Mouse (Mus musculus): ENCODE results near the gene Acaca. TPM values are rescaled to one million over a fixed set of nuclear protein-coding genes. Genes with fewer than 3 reads are reported as not detected.
A peak's percentile ranks its signal among the peaks of the same experiment; 100 is the strongest.

Gene Acaca
- polyA plus RNA-seq, 1 experiment from 2014 or later: 21.7 TPM

GRCm38 (mm10) chr11:84270511-84270910 is 141.0 kb downstream of the Acaca start:
- Histone ChIP-seq H3K27me3 (ENCODE audit: insufficient read depth, poor library complexity, severe bottlenecking) (peaks cover 9% of the 10 kb centered on the region), H3K36me3 (peaks cover 68% of the 10 kb centered on the region), H3K27ac (no peak overlapping the region), H3K4me3 (no peak overlapping the region), H3K4me1 (replicated peaks) (peaks cover 30% of the 10 kb centered on the region), H3K9me3 (0 out of 2 replicates have a peak, but pooled peaks cover 2% of the 10 kb centered on the region)
- no peak for DNase-seq (ENCODE audit: low spot score)
- WGBS: 66% methylated on average over 3 of the region's 3 CpGs

DNA sequence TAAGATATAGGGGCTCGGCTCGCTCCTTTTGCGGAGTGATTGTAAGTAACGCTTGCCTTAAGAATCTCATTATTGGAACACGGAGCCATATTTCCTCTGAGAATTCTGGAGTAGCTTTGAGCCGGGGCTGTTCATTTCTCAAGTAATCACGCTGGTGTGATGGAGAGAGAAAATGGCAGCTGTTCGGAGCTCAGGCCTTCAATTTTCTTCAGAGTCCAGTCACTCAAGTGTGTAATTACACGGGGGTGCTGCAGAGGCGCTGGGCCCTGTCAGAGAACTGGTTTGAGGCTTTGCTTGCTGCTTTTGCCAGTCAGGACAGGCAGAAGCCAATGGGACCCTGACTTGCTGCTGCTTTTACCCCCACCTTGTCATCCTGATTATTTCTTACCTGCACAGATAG is 142.5 kb downstream of the Acaca start:
- H3K36me3 ChIP-seq: peaks cover 58% of the 10 kb centered on the region
- 56% methylated on average over 10 of the region's 10 CpGs for WGBS
- H3K9me3 ChIP-seq: 0 out of 2 replicates have a peak, but pooled peaks cover 2% of the 10 kb centered on the region
- DNase-seq (ENCODE audit: low spot score): peak; percentile 42
- H3K27ac ChIP-seq: peak overlapping the region; percentile 67
- H3K4me1 ChIP-seq (replicated peaks): peaks cover 41% of the 10 kb centered on the region
- H3K4me3 ChIP-seq: no peak overlapping the region
- peaks cover 13% of the 10 kb centered on the region for H3K27me3 ChIP-seq (ENCODE audit: insufficient read depth, poor library complexity, severe bottlenecking)

- 0 out of 2 replicates have a peak, but pooled peaks cover 2% of the 10 kb centered on the region for H3K9me3 ChIP-seq
- no peak for DNase-seq (ENCODE audit: low spot score)
- peaks cover 51% of the 10 kb centered on the region for H3K36me3 ChIP-seq
- H3K4me1 ChIP-seq (replicated peaks): peaks cover 47% of the 10 kb centered on the region
- no peak overlapping the region for H3K4me3 ChIP-seq
- peaks cover 13% of the 10 kb centered on the region for H3K27me3 ChIP-seq (ENCODE audit: insufficient read depth, poor library complexity, severe bottlenecking)
- peak overlapping the region; percentile 45; the same call in 1 of the 2 replicates for H3K27ac ChIP-seq
- 66% methylated on average over 3 of the region's 3 CpGs for WGBS
Measured at GRCm38 (mm10) chr11:84272574-84272973, 143.1 kb downstream of the Acaca start.

GRCm38 (mm10) chr11:84276979-84277378 is 147.5 kb downstream of the Acaca start:
- 28% methylated on average over 5 of the region's 5 CpGs for WGBS
- peaks cover 42% of the 10 kb centered on the region for H3K36me3 ChIP-seq
- peak; percentile 46 for DNase-seq (ENCODE audit: low spot score)

DNA sequence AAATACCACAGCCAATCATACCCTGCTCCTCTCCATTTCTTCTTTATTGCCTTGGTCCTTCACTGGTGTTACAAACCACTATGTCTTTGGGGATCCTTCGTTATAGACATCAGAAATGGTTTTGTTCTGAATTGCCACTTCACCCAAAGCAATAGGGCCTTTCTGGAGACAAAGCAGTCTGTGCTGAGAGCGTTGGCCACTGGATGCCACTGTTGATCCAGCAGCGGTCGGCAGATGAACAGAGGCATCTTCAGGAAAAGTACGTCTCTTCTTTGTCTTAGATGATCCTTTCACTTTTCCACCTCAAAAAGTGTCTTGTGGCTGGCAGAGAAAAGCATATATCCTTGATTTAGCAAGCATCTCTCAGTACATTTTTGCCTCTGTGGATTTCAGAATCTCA is 151.8 kb downstream of the Acaca start:
- H3K4me3 ChIP-seq: no peak overlapping the region
- peaks cover 19% of the 10 kb centered on the region for H3K27me3 ChIP-seq (ENCODE audit: insufficient read depth, poor library complexity, severe bottlenecking)
- no peaks in the 10 kb centered on the region for H3K9me3 ChIP-seq
- H3K4me1 ChIP-seq (replicated peaks): peaks cover 28% of the 10 kb centered on the region
- WGBS: 59% methylated on average over 5 of the region's 5 CpGs
- no peak overlapping the region for H3K27ac ChIP-seq
- peaks cover 35% of the 10 kb centered on the region for H3K36me3 ChIP-seq
- no peak for DNase-seq (ENCODE audit: low spot score)

More at GRCm38 (mm10) chr11:84276979-84277378, 147.5 kb downstream of the Acaca start:
- H3K9me3 ChIP-seq: no peaks in the 10 kb centered on the region
- peaks cover 32% of the 10 kb centered on the region for H3K4me1 ChIP-seq (replicated peaks)
- H3K27me3 ChIP-seq (ENCODE audit: insufficient read depth, poor library complexity, severe bottlenecking): peaks cover 32% of the 10 kb centered on the region
- 0 out of 2 replicates have a peak overlapping the region, but pooled peaks have one; percentile 43 for H3K27ac ChIP-seq
- H3K4me3 ChIP-seq: peak overlapping the region; percentile 6; the same call in 1 of the 2 replicates

- no peak for DNase-seq (ENCODE audit: low spot score)
- Histone ChIP-seq H3K9me3 (no peaks in the 10 kb centered on the region), H3K27ac (peak overlapping the region; percentile 66), H3K4me3 (no peak overlapping the region), H3K36me3 (peaks cover 36% of the 10 kb centered on the region), H3K27me3 (ENCODE audit: insufficient read depth, poor library complexity, severe bottlenecking) (peaks cover 19% of the 10 kb centered on the region), H3K4me1 (replicated peaks) (peaks cover 17% of the 10 kb centered on the region)
- WGBS: 64% methylated on average over 7 of the region's 7 CpGs
Measured at GRCm38 (mm10) chr11:84282944-84283703, 153.7 kb downstream of the Acaca start.

GRCm38 (mm10) chr11:84290781-84291180 is 161.3 kb downstream of the Acaca start:
- Histone ChIP-seq H3K36me3 (peaks cover 16% of the 10 kb centered on the region; the same call in 1 of the 2 replicates), H3K27me3 (ENCODE audit: insufficient read depth, poor library complexity, severe bottlenecking) (no peaks in the 10 kb centered on the region), H3K4me1 (replicated peaks) (peaks cover 8% of the 10 kb centered on the region; the same call in 1 of the 2 replicates), H3K27ac (no peak overlapping the region), H3K9me3 (no peaks in the 10 kb centered on the region), H3K4me3 (no peak overlapping the region)
- no peak for DNase-seq (ENCODE audit: low spot score)
- 82% methylated on average over 3 of the region's 3 CpGs for WGBS

DNA sequence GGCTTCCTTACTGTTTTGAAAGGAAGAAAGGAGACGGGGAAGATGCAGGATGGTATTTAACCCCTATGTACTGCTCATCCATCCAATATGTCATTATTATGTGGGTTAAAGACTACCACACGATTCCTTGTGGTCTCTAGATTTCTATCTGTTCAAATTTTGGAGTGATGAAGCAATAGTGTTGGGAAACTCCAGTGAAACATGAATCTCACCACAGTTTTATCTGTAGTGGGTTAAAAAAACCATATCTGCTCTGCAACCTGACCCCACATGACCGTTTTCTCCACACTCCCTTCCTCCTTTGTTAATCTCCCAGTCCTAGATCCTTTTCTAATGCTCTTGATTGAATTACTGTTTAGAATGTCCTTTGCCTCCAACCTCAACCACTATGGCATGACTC is 163.1 kb downstream of the Acaca start:
- Histone ChIP-seq H3K27me3 (ENCODE audit: insufficient read depth, poor library complexity, severe bottlenecking) (no peaks in the 10 kb centered on the region), H3K4me3 (no peak overlapping the region), H3K27ac (no peak overlapping the region), H3K4me1 (replicated peaks) (no peaks in the 10 kb centered on the region), H3K36me3 (peaks cover 20% of the 10 kb centered on the region; the same call in 1 of the 2 replicates), H3K9me3 (no peaks in the 10 kb centered on the region)
- DNase-seq (ENCODE audit: low spot score): no peak
- 80% methylated on average over 3 of the region's 3 CpGs for WGBS

DNA sequence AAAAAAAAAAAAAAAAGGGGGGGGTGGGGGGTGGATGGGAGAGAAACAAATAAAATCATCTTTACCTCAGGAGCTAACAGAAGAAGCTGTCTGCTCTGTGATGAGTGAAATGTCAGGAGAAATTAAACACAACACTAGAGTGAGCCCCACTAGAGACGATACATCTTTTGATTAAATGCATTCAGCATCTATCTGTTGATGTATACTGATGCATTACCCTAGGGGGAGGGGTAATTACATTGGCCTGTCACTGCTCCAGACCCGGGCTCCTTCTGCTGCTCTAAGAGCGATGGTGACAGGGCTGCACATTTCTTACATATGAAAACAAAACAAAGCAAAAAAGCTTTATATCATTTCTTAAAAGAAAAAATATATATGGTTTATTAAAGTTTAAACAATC is 163.8 kb downstream of the Acaca start:
- Histone ChIP-seq H3K27ac (no peak overlapping the region), H3K4me3 (no peak overlapping the region), H3K9me3 (no peaks in the 10 kb centered on the region), H3K4me1 (replicated peaks) (no peaks in the 10 kb centered on the region), H3K36me3 (peaks cover 24% of the 10 kb centered on the region), H3K27me3 (ENCODE audit: insufficient read depth, poor library complexity, severe bottlenecking) (no peaks in the 10 kb centered on the region)
- 89% methylated on average over 3 of the region's 3 CpGs for WGBS
- DNase-seq (ENCODE audit: low spot score): no peak

DNA sequence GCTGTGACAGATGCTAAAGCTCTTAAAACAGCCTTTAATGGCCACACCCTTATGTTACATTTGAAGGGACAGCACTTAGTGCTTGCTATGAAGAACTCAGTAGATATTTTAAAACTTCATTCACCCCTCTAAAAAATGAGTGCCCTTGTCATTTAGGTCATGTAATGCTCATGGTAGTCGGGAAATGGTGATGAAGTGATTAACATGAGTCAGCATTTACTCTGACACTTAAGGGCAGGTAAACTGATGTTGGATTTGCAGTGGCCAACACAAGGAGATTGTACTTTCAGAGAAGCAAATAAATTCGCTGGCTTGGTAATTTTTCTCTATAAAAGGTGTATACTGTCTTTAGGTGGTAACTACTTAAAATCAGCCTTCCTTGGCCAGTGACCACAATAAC is 166.9 kb downstream of the Acaca start:
- H3K36me3 ChIP-seq: peaks cover 43% of the 10 kb centered on the region
- H3K9me3 ChIP-seq: no peaks in the 10 kb centered on the region
- H3K27me3 ChIP-seq (ENCODE audit: insufficient read depth, poor library complexity, severe bottlenecking): no peaks in the 10 kb centered on the region
- H3K27ac ChIP-seq: no peak overlapping the region
- no peaks in the 10 kb centered on the region for H3K4me1 ChIP-seq (replicated peaks)
- H3K4me3 ChIP-seq: no peak overlapping the region
- no peak for DNase-seq (ENCODE audit: low spot score)
- WGBS: 87% methylated on average over 2 of the region's 2 CpGs

DNA sequence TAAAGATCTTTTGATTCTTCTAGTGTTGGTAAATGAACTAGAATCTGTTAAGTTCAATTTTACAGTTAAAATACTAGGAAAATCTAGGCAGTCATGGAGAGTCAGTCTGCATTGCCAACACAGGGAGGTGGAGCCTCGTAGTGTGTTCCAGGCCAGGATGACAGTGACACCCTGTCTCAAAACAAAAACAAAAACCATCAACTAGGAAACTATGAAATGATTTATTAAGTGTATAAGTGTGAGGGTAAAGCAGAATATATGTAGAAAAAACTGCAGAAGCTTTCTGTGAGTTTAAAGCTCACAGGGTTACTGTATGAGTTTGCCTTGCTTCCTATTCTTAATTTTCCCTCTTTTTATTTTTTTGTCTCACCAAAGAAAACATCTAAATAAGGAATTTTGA is 176.0 kb downstream of the Acaca start:
- no peak overlapping the region for H3K27ac ChIP-seq
- WGBS: 93% methylated on average over 1 of the region's 1 CpGs
- H3K9me3 ChIP-seq: no peaks in the 10 kb centered on the region
- H3K36me3 ChIP-seq: peaks cover 32% of the 10 kb centered on the region
- no peak for DNase-seq (ENCODE audit: low spot score)
- no peaks in the 10 kb centered on the region for H3K4me1 ChIP-seq (replicated peaks)
- H3K4me3 ChIP-seq: no peak overlapping the region
- H3K27me3 ChIP-seq (ENCODE audit: insufficient read depth, poor library complexity, severe bottlenecking): no peaks in the 10 kb centered on the region

- 95% methylated on average over 6 of the region's 6 CpGs for WGBS
- Histone ChIP-seq H3K9me3 (no peaks in the 10 kb centered on the region), H3K36me3 (peaks cover 25% of the 10 kb centered on the region), H3K27ac (no peak overlapping the region), H3K4me1 (replicated peaks) (no peaks in the 10 kb centered on the region), H3K4me3 (no peak overlapping the region), H3K27me3 (ENCODE audit: insufficient read depth, poor library complexity, severe bottlenecking) (no peaks in the 10 kb centered on the region)
- DNase-seq (ENCODE audit: low spot score): no peak
Measured at GRCm38 (mm10) chr11:84306158-84306742, 176.8 kb downstream of the Acaca start.

Data from hindbrain, embryonic 10.5 days (tissue).